Mouse (Mus musculus) frontal cortex, adult (tissue): ENCODE measurements around the gene Ralgps1.

Source experiments
- ATAC-seq: cut with Nextera tagmentation; 2 replicates; pipeline ENCODE4 v1.9.2; 2017; ENCODE audit warnings: mild to moderate bottlenecking, moderate library complexity, mixed read lengths; ENCODE audit not compliant: low TSS enrichment

Ralgps1 gene

DNA sequence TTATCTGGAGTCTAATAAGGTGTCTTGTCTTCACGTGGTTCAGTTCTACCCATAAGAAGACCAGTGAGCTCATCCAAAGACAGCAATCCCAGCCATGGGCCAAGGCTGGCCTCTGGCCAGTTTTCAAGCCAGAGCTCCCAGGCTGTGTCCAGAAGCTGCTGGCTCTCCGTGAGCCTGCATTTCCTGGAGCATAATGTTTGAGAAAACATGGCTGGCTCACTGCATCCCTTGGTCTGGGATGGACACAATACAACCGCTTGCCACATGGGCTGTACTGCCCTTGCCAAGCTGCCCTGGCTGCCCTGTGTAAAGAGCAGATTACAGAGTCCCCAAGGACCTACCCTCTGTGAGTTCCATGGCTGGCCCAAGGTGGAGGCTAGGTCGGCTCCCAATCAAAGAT lies 88.4 kb downstream of the Ralgps1 start:
- 0 out of 2 replicates have a peak, but pooled peaks have one; percentile 25 for ATAC-seq

DNA sequence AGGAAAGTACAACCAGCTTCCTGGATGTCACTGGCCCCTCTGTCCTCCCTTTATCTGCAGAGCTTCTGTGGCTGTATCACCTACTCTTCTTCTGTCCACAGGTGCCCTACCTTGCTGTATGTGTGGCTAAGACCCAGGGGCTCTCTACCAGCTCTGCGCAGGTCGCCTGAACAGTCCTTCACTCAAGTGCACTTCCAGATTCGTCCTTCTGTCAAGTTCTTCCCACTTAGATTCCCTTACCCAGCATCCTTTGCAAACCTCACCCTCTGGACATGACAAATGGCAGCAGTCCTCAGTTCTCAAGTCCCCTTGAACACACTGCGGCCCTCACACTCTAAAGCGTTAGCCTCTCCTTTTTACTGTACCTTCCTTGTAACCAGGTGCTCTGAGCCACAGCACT lies 89.5 kb downstream of the Ralgps1 start:
- ATAC-seq, result no peak

DNA sequence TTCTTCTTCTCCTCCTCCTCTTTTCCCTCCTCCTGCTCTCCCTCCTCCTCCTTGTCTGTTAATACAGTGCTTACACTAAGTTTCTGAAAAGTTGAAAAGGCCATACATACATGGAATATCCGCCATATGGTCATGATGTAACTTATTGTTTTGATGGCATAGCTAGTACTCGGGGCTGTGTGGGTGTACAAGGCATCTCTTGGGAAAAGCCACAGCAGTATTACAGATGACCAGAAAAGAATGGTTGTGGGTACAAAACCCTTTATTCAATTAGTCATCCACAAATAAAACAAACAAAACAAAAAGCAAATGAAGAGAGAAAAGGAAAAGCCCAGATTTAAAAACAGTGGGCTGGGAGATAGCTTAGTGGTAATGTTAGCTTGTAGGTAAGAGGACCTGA lies 90.8 kb downstream of the Ralgps1 start:
- no peak for ATAC-seq

- no peak for ATAC-seq
Measured at GRCm38 (mm10) chr2:33279758-33280157, 91.5 kb downstream of the Ralgps1 start.

DNA sequence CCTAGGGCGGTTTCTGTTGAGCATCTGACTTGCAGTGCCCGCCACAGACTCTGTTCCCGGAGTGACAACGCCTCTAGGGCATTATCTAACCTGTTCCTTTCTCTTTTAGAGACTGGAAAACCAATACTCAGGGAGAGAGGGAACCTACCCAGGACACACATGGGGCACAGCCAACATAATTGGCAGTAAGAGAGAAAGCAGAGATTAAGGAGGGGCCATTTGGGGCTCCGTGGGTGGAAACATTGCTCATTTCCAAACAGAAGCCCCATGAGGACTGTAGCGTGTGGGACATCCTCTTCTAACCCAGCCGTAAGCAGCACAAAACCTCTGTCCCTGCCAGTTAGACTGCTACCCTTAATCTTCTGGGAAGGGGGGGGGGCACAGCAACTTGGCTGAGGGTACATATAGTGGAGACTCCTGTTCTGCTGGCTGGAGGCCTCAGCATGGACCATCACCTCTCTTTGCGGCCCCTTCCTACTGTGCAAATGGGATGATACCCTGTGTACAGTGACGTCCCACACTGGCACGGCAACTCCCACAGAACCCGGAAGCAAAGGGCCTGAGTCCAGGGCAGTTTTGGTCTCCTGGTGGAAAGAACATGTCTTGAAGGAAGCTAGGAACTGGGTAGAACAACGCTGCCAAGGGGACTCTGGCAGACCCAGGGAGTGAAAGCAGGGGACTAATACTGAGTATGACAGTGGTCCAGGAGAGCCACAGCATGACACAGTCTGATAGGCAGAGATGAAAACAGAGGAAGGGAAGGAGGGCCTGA lies 96.4 kb downstream of the Ralgps1 start:
- peak; percentile 2; the same call in 1 of the 2 replicates for ATAC-seq

DNA sequence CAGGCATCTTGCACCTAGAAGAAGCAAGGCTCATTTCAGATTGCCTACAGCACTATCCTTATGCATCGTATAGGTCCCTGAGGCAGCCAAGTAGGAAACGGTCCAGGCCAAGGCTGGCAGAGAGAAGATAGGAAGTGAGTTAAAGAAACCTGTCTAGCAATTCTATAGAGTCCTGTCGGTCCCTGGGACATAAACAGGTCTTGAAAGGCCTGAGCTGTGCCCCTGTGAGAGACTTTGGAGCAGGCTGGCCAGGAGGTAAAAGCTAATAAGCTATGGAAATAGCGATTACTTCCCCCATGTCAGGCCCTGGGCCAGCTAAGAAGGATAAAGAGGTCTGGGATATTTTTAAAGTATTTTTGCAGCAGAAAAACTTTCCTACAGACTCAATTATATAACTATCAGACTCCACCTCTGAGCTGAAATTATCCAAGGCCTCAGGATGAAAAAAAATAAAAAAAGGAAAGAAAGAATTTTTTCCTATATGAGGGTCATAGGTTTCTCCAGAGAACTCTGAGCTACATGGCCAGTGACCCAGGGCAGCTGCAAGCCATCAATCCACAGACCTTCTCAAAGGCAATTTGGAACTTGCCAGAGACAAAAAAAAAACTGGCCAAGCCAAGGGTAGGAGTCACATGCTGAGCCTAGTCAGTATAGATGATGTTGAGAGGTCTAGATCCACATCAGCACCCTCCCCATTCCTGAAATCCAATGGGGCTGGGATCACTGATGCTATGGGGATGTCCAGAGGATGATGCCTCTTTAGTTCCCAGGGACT lies 98.4 kb downstream of the Ralgps1 start:
- ATAC-seq, result peak; percentile 35; the same call in 1 of the 2 replicates

GRCm38 (mm10) chr2:33271511-33271910 lies 99.8 kb downstream of the Ralgps1 start:
- ATAC-seq, result no peak

- no peak for ATAC-seq
Measured at GRCm38 (mm10) chr2:33270569-33270968, 100.7 kb downstream of the Ralgps1 start.

DNA sequence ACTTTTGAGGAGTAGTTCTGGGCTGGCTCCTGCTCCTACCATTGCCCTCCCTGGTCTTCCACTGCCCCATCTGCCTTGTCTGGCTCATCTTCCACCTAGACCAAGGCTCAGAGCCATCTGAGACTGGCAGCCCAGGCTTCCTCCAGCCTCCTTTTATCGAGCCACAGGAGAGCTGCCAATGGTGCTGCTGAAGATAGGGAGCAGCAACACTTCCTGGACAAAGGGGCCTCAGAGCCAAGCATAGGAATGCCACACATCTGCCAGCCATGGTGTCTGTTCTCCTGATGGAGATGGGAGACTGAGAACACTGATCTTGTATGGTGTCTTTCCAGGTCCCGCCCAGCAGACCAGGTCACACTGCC lies 102.2 kb downstream of the Ralgps1 start:
- no peak for ATAC-seq

GRCm38 (mm10) chr2:33268384-33269131 lies 102.7 kb downstream of the Ralgps1 start:
- no peak for ATAC-seq

GRCm38 (mm10) chr2:33267075-33267474 lies 104.2 kb downstream of the Ralgps1 start:
- ATAC-seq, result no peak

- peak; percentile 63 for ATAC-seq
Measured at GRCm38 (mm10) chr2:33265793-33266192, 105.5 kb downstream of the Ralgps1 start.

DNA sequence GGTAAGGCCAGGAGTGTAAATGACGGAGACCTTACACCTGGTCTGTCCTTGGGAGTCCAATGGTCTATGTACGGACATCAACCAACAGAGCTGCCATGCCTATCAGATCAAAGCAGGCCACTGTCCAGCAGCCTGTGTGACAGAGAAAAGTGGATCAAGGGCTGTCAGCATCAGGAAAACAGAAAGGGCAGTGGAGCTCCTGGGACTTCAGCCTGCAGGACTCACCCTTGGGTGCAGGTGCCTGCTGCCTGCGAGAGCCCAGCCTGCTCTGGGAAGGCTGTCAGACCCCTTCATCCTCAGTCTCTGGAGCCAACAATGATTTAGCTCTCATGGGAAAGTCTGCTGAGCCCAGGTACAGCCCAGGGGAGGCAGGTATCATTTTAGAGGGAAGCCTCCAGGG lies 109.8 kb downstream of the Ralgps1 start:
- ATAC-seq, result no peak

- peak; percentile 72 for ATAC-seq
Measured at GRCm38 (mm10) chr2:33260772-33261171, 110.5 kb downstream of the Ralgps1 start.

DNA sequence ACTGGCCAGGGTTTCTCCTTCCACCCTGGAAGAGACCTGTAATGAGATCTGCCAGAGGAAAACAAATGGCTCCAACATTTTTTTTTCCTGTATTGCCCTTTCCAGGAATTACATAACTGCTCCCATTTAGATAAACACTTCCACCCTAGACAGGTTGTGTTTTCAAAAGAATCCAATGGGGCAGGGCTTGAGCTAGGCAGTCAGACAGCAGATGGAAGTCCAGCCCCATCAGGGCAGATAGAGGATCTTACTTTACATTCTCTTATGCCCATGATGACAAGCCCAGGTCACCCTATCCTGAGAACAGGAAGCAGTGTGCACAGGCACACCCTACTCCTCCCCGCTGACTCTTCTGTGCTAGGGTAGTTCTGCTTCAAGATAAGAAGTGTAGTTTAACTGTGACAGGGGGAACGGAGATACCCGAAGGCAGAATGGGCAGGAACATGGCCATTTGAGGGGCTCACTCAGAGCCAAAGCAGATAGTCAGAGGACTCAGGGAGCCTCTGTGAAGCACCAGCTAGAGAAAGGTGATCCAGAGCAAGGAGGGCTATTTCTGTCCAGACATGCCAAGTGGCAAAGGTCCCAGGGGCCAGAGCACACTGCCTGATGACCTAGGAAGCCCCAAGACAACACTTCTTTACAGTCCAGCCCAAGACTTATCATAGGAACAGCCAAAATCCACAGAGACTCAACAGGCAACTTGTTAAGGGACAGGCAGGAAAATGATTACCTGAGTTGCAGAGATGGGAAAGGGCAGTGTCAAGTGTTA lies 114.3 kb downstream of the Ralgps1 start:
- peak; percentile 17; the same call in 1 of the 2 replicates for ATAC-seq

DNA sequence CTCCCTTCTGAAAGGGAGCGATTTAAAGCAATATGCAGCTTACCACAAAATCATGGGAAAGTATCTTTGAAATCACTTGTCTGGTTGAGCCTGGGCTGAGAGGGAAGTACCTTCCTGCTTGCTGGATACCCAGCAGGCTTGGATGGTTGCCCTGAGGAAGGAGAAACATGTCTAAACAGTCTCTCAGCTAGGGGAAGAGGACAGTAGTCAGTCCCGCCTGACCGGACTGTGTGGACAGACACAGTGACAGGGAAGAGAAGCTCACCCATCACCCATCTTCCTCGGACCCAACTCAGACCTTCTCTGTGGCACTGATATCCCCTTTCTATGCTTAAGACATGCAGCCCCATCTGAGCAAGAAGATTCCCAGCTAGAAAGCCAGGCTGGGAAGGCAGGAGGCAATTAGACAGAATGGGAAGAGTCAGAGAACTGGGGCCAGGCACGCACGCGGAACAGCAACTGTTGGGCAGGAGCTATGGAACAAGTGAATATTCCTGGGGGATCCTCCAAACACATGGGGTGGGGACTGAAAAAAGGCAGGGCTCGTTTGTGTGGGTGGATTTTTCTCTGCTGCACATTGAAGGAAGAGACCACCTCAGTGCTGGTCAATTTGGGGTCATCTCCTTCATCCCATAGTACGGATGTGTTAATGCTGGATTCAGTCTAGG lies 116.8 kb downstream of the Ralgps1 start:
- ATAC-seq, result no peak

DNA sequence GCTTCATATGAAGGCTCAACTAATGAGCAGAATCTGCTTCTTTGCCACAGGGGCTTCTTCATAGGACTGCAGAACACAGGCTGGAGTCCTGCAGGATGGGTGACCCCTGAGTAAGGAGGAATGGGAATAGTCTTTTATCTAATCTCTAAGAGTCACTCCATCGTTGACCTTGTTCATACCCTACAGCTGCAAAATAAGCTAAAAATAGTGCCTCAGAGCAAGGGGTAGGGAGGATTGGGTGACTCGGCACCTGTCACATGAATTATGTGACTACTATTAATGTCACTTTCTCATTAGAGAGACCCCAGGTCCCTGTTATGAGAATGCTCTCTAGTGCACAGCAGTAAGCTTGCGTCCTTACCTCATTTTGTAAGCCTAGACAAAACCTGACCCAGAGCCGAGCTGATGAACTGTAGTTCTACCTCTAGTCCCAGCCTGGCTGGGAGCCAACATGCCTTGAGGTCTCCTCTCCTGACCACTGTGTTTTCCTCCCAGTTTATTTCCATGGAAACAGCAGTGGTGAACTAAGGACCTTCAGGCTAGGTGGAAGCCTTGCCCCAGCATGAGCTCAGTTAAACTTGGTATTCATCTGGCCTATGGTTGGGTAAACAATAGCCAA lies 117.6 kb downstream of the Ralgps1 start:
- ATAC-seq, result no peak

DNA sequence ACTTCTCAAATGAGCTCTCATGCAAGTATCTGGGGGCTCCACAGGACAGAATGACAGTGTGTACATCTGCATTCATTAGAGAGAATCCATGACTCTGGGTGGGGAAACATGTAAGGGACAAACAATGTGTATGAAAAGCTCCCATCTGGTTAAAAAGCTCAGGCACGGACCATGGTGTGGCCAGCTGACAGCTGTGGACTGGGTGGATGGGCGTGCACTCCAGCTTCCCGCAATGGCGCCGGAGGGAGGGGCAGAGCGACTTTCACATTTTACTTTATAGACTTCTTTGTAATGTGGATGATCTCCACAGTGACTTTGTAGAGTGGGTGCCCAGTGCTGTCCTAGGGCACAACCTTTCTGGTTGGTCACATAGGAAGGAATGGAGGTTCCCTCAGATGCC lies 118.5 kb downstream of the Ralgps1 start:
- ATAC-seq, result no peak

DNA sequence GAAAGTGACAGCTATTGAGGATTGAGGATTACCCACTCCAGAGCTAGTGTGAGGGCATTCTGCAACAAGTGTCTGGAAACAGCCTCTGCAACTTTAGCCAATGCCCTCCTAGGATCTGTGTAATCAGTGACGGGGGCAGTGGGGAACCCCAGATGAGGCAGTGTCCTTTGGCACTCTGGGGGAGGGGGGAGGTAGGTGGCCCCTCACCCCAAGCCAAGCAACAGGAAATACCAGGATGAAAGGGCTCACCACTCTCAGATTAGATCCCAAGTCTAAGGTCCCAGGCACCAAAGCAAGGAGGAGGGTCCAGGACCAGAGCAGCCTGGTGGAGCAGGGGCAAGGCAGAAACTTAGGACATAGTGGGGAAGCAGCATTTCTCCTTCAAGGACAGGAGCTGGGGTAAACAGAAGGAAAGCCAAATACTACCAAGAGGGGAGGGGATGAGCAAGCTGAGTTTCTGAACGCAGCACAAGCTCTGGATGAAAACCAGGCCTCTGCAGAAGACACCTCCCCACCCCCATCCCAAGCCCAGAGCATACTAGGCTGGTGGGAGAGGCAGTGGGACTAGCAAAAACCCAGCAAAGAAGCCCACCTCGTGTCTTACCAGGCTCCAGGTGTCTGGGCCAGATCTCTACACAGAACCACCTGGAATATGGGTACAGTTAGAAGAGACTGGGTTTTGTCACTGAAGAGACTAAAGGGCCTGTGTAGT lies 121.2 kb downstream of the Ralgps1 start:
- ATAC-seq, result no peak

- ATAC-seq, result no peak
Measured at GRCm38 (mm10) chr2:33248549-33248948, 122.7 kb downstream of the Ralgps1 start.
